Mouse (Mus musculus): Measurements from ENCODE around the gene Upk2.

- no peak for TF ChIP-seq CTCF (conservative IDR thresholded peaks at IDR 0.05; ENCODE audit: low read length)
- no peak for TF ChIP-seq POU5F1 (IDR thresholded peaks at IDR 0.05; ENCODE audit: borderline replicate concordance, low read length)
- TF ChIP-seq NANOG (IDR thresholded peaks at IDR 0.05; ENCODE audit: borderline replicate concordance, low read length), result no peak
These were observed 42.5 kb downstream of the Upk2 start for GRCm38 (mm10) chr9:44412306-44412705.
